Mouse (Mus musculus) CH12.LX (cell line): ENCODE results near the gene Syde1.

ENCODE experiments used
- CTCF ChIP-seq, 2 experiments: IDR thresholded peaks in 1 of 2; conservative IDR thresholded peaks in 1 of 2; 2 replicates each; pipeline ENCODE4 v1.5.1; 2011 to 2012; ENCODE audit warnings: low read depth in 2 of 2, low read length in 2 of 2, improper control_type of control experiment in 1 of 2, inconsistent platforms in 1 of 2, mild to moderate bottlenecking in 1 of 2, moderate library complexity in 1 of 2
- EP300 ChIP-seq: IDR thresholded peaks from 2 replicates; pipeline ENCODE4 v1.6.1; 2011; ENCODE audit warnings: low read length, improper control_type of control experiment
- POLR2A ChIP-seq: IDR thresholded peaks from 2 replicates; pipeline ENCODE4 v1.6.1; 2011; ENCODE audit warnings: low read depth, mild to moderate bottlenecking, improper control_type of control experiment, low read length
- POLR2AphosphoS2 ChIP-seq: IDR thresholded peaks from 2 replicates; pipeline ENCODE4 v1.6.1; 2011; ENCODE audit warnings: low read depth, low read length, improper control_type of control experiment

DNA sequence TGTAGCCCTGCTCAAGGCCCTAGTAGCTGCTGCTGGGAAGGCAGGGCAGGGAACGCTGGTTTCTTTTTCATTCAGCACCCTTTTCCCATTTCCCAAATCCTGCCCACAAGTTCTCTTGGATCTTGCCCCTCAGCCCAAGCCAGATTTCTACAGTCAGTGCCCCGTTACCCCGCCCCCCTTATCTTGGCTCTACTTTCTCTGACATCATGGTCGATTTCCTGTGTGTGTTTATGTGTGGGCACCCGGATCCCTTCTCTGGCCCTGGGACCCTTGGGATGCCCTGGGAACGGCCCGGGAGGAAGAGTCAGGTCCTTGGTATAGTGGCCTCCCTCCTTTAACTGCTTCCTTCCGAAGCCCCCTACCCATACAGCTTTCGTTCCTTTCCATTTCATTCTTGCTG lies 1.0 kb downstream of the Syde1 start:
- TF ChIP-seq POLR2A, result no peak
- no peak for TF ChIP-seq POLR2AphosphoS2
- no peak for TF ChIP-seq EP300
- TF ChIP-seq CTCF (conservative IDR thresholded peaks at IDR 0.05 in 1 of 2, IDR thresholded peaks at IDR 0.05 in 1 of 2; ENCODE audit: low read depth in 2 of 2, low read length in 2 of 2), result no peak
